Mouse (Mus musculus) c-Kit-positive CD71-negative TER-119-negative erythroid progenitor cells, embryonic 14.5 days (primary cell): ENCODE data around the gene Olfr1475.
"Not testable (repeated sequence)": the region's sequence is repeated elsewhere in the genome, so short reads cannot be mapped to it uniquely, and the experiment has no call there.

Experiments
- DNase-seq: peaks from one replicate; pipeline ENCODE4 v3.0.0-alpha.2; 2013; ENCODE audit warnings: low read depth

The Olfr1475 gene

DNA sequence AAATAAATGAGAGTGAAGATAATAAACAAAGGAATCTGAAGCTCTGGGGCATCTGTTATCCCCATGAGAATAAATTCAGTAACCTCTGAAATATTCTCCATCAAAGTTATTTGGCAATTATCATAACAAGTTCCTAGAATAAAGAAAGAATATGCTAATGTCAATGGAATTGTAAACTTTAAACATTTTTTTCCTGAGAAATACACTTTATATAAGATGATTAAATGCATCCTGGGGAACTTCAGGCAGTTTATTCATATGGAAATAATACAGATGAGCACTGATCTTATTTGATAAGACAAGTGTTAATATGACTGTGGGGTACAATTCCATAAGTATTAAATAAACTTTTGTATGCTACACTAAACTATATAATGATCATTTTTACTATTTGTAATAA lies at the start of gene Olfr1475:
Gene Olfr1475, minus strand, starts transcription at position 101 of the 400 bp plus-strand sequence.
- DNase-seq = no peak

DNA sequence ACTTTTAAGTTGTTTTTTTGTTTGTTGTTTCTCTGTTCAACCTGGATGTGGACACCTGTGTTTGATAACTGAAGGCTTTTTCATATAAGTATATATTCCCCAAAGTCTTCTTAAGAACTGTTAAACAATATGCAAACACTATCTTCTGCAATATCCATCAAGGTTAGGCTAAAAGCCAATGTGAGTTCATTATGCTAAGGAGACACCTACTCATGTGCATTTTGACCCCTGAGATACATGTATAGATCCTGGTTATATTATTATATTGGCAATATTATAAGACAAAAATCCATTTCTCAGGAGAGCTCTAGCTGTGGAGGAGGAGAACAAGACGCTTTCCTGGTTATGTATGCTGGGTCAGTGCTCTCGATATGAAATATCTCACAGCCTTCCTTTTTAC lies 47.6 kb upstream of the Olfr1475 start, which contains the start of gene Olfr1480:
Gene Olfr1480, plus strand, starts transcription at position 301 of the 400 bp plus-strand sequence.
- no peak for DNase-seq

DNA sequence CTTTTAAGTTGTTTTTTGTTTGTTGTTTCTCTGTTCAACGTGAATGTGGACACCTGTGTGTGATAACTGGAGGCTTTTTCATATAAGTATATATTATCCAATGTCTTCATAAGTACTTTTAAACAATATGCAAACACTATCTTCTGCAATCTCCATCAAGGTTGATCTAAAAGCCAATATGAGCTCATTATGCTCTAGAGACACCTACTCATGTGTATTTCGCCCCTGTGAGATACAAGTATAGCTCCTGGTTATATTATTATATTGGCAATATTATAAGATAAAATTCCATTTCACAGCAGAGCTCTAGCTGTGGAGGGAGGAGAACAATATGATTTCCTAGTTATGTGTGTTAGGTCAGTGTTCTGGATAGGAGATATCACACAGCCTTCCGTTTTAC lies 20.2 kb upstream of the Olfr1475 start, which contains the start of gene Olfr1477:
Gene Olfr1477, plus strand, starts transcription at position 301 of the 400 bp plus-strand sequence.
- DNase-seq = no peak

DNA sequence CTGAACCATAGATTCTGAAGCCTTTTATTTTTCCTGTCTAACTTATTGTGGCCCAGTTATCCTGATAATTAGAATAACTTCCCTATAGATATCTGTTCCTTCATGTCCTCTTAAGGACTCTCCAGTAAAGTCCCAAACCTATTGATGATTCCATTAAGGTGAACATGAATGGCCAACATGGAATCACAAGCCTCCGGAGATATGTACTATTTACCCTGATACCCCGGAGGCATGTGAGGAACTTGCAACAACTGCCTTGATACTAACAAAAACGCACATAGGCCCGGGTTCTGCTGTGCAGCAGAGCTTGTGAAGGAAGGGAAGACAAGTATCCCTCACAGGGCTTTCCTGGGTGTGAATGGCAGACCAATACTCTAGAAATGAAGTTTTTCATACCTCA lies 10.7 kb downstream of the Olfr1475 start, which contains the start of gene Olfr1474:
Gene Olfr1474, plus strand, starts transcription at position 301 of the 400 bp plus-strand sequence.
- not testable (repeated sequence) for DNase-seq

DNA sequence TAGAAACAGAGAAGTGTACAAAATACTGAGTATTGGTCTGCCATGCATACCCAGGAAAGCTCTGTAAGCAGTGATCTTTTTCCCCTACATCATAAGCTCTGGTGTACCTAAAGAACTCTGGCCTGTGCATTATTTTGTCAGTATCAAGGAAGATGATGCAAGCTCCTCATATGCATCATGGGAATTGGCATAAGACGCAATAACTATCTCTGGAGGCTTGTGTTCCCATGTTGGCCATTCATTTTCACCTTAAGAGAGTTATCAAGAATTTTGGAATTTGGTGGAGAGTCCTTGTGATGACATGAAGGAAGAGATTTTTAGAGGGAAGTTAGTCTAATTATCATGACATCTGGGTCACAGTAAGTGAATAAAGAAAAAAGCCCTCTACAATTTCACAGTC lies 24.0 kb downstream of the Olfr1475 start, which contains the start of gene Olfr1472:
Gene Olfr1472, minus strand, starts transcription at position 101 of the 400 bp plus-strand sequence.
- no peak for DNase-seq

DNA sequence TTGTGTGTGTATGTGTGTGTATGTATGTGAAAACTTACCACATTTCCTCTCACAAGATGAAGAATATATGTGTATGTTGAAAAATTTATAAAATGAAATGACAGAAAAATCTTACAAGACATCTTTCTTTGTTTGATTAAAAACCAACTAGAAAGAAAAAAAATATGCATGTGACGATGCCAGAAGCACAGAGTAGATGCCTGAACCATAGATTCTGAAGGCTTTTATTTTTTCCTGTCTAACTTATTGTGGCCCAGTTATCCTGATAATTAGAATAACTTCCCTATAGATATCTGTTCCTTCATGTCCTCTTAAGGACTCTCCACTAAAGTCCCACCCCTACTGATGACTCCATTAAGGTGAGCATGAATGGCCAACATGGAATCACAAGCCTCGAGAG lies 36.9 kb downstream of the Olfr1475 start, which contains the start of gene Olfr1471:
Gene Olfr1471, plus strand, starts transcription at position 301 of the 400 bp plus-strand sequence.
- not testable (repeated sequence) for DNase-seq
